Mouse (Mus musculus): Measurements from ENCODE around the gene Rdh16f2.
"Not testable (repeated sequence)": the region's sequence is repeated elsewhere in the genome, so short reads cannot be mapped to it uniquely, and the experiment has no call there.

The Rdh16f2 gene

DNA sequence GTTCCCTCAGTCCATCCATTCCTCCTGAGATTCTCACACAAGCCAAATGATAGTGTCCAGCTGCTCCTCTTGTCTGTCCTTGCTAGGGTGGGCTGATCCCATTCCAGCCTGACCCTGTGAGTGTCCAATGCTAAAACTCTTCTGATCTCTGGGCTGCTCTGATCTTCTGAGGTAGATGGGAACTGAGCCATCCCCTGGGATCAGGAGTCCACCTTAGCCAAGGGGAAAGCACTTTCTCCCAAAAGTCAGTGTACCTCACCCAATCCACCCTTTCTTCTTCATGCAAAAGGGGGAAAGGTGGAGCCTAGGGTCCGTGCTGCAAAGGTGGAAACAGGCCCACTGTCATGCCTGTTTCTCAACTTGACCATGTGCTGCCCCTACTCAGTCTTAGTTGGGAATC is 25.2 kb downstream of the Rdh16f2 start:
- no peak for DNase-seq (ENCODE audit: low read depth, low spot score)

DNA sequence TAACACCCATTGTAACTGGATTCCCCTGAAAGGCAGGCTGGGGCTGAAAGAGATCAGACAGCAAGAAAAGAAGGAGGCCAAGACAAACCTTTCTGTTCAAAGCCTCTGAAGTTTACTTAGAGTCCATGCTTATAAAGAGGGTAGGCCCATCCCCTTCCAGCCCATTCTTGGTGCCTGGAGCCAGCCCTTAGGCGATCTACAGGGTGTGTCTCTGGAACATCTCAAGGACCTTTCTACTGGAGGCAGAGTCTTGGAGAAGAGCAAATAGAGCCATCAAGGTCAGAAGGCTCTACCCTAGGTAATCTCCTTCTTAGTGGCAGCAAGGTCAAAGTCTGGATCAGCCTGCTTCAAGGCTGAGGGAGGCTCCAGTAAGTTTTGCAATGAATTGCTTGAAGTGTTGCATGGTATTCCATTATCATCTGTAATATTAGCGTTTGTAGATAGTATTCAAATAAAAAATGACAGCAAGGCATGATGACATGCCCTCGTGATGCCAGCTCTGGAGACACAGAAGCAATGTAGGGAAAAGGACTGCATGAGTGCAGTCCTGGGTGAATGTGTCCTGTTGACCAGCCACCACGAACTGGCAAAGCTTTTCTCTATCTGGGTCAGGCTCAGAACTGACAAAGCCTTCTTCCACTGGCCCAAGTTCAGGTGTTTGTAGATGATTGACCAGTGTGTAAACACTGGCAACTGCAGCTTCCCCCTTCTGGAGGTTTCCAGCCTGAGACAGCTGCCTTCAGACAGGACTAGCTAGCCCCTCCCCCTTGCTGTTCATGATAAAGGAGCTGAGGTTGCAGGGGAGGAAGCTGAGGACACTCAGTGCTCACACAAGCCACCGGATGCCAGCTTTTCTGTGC is 27.1 kb downstream of the Rdh16f2 start:
- DNase-seq (ENCODE audit: low read depth, low spot score) = not testable (repeated sequence)

DNA sequence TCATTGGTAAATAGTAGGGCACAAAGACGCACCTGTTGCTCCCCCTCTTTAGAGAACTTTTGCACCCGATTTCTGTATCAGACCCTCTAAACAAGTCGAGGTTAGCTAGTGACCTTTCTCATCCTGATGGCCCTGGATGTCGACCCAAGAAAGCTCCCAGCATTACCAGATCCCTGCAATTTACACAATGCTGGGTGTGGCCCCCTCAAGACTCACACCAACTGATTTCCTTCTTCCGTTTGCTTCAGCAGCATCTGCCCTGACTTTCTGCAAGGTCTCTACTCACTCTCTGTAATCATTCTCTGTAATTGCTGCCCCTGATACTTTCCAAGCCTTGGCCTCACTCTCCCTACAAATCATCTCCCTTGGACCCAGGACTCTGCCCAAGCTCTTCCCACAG is 30.4 kb downstream of the Rdh16f2 start:
- no peak for DNase-seq (ENCODE audit: low read depth, low spot score)

DNA sequence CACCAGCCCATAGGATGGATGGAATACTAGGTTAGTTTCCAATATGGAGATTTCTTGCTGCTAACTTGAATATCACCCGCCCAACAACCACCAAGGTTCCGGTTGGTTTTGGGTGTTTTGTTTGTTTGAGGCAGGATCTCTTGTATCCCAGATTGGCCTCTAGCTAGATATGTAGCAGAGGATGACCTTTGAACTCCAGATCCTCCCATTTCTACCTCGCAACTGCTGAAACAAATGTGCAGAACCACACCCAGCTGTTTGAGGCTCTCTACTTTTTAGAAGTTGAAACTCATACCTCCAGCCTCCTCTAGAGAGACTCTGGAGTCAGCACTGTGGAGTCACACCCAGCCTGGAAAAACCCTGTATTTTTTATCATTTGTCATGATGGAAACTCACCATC is 31.2 kb downstream of the Rdh16f2 start:
- DNase-seq (ENCODE audit: low read depth, low spot score) = no peak

- no peak for DNase-seq (ENCODE audit: low read depth, low spot score)
These were observed 31.9 kb downstream of the Rdh16f2 start, which contains the start of gene Sdr9c7 for GRCm38 (mm10) chr10:127898218-127898617. TSS of gene Sdr9c7 (plus strand) at chr10:127898518.

GRCm38 (mm10) chr10:127899783-127900182 is 33.5 kb downstream of the Rdh16f2 start:
- DNase-seq (ENCODE audit: low read depth, low spot score) = no peak

GRCm38 (mm10) chr10:127901751-127902150 is 35.5 kb downstream of the Rdh16f2 start:
- no peak for DNase-seq (ENCODE audit: low read depth, low spot score)

- DNase-seq (ENCODE audit: low read depth, low spot score) = no peak
These were observed 36.8 kb downstream of the Rdh16f2 start for GRCm38 (mm10) chr10:127903116-127903515.

GRCm38 (mm10) chr10:127904718-127905446 is 38.6 kb downstream of the Rdh16f2 start:
- no peak for DNase-seq (ENCODE audit: low read depth, low spot score)

DNA sequence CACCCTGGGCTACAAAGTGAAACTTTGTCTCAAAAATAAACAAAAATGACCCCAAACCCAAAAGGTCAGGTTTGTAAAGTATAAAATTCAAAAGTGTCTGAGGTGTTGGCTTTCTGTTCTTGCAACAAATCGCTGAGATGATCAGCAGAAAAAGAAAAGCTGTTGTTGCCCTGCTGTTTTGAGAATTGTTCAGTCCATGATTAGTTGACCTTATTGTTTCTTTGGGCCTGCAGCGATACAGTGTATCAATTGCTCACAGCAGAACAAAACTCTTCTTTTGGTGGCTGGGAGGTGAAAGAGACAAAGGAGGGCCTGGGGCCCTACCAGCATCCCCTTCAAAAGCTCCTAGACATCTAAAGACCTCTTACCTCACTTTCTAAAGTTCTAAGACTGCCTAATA is 39.9 kb downstream of the Rdh16f2 start:
- no peak for DNase-seq (ENCODE audit: low read depth, low spot score)

DNA sequence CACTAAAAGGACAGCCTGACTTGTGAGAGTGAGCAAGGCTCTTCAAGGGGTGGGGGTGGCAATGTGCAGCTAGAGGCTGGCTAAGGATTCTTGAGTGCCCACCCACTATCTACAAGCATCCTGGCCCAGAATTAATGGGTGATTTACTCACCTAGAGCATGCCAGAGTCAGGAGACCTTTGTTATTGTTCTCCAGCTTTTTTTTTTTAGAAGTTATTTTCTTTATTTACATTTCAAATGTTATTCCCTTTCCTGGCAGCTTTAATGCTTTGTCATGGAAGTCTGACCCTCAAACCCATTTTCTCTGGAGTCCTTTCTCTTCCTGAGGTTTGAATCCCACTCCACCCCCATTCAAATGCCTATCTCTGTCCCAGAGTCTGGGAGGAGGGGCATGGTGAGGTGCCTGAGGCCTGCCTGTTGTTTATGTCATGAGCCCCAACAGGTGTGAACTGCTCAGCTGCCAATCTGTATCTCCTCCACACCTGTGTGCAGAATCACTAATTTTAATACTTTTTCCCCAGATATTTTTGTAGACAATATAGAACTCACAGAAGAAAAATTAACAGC is 41.2 kb downstream of the Rdh16f2 start:
- no peak for DNase-seq (ENCODE audit: low read depth, low spot score)

GRCm38 (mm10) chr10:127915578-127915977 is 49.3 kb downstream of the Rdh16f2 start:
- no peak for DNase-seq (ENCODE audit: low read depth, low spot score)

DNA sequence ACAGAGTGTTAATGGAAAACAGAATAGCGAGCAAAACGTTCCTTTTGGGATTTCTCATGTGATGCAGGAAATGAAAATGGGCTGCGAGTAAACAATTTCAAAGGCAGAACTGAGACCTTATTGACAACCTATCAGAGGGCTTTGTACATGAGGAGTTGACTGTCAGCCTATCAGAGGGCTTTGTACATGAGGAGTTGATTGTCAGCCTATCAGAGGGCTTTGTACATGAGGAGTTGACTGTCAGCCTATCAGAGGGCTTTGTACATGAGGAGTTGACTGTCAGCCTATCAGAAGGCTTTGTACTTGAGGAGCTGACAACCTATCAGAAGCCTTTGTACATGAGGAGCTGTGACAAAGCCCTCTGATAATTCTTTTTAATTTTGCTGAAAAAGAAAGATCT is 50.9 kb downstream of the Rdh16f2 start:
- not testable (repeated sequence) for DNase-seq (ENCODE audit: low read depth, low spot score)

- DNase-seq (ENCODE audit: low read depth, low spot score) = no peak
These were observed 51.4 kb downstream of the Rdh16f2 start for GRCm38 (mm10) chr10:127917651-127918050.

GRCm38 (mm10) chr10:127922241-127922640 is 56.0 kb downstream of the Rdh16f2 start:
- no peak for DNase-seq (ENCODE audit: low read depth, low spot score)

DNA sequence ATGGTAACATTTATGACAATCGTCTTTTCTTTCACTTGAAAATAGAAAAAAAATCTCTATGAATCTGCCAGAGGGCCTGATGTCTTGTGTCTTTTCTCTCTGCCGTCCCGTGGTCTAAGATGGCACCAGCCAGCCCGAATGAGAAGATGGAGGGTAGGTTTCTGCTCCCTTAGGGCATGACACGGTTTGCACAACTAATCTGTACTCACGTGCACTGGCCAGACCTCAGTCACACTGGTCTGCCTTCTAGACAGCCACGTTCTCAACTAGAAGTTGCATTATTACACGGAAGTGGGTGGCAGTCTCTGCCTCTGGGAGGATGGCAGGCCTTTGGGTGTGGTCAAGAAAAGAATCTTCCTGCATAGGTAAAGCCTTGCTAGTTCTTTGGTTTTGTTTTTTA is 56.8 kb downstream of the Rdh16f2 start:
- no peak for DNase-seq (ENCODE audit: low read depth, low spot score)

GRCm38 (mm10) chr10:127924597-127925378 is 58.5 kb downstream of the Rdh16f2 start:
- DNase-seq (ENCODE audit: low read depth, low spot score) = no peak
